Mouse (Mus musculus) intestine, embryonic 15.5 days (tissue): Measurements from ENCODE around the gene BC028528. TPM values are rescaled to one million over a fixed set of nuclear protein-coding genes. Genes with fewer than 3 reads are reported as not detected.

Source experiments
- ATAC-seq: fragments of 200-750 bp; cut with Nextera tagmentation; 2 replicates; pipeline ENCODE4 v1.8.0; 2017; ENCODE audit warnings: moderate TSS enrichment, moderate library complexity
- H3K27ac ChIP-seq: fragments of 300-500 bp; sonication (generic); 2 replicates; pipeline ENCODE4 v1.5.1; 2015; ENCODE audit warnings: mild to moderate bottlenecking, inconsistent platforms
- H3K27me3 ChIP-seq: fragments of 300-500 bp; sonication (generic); replicated peaks from 2 replicates; pipeline ENCODE4 v1.6.1; 2015; ENCODE audit warnings: inconsistent platforms
- H3K36me3 ChIP-seq: fragments of 300-500 bp; sonication (generic); 2 replicates; pipeline ENCODE4 v1.6.1; 2015; ENCODE audit warnings: inconsistent platforms
- H3K4me1 ChIP-seq: fragments of 300-500 bp; sonication (generic); replicated peaks from 2 replicates; pipeline ENCODE4 v1.6.1; 2015; ENCODE audit warnings: inconsistent platforms
- H3K4me2 ChIP-seq: fragments of 300-500 bp; sonication (generic); replicated peaks from 2 replicates; pipeline ENCODE4 v1.6.1; 2015; ENCODE audit warnings: mild to moderate bottlenecking, inconsistent platforms
- H3K4me3 ChIP-seq: fragments of 300-500 bp; sonication (generic); replicated peaks from 2 replicates; pipeline ENCODE4 v1.5.1; 2015; ENCODE audit warnings: inconsistent platforms
- H3K9ac ChIP-seq: fragments of 300-500 bp; sonication (generic); 2 replicates; pipeline ENCODE4 v1.6.1; 2015; ENCODE audit warnings: inconsistent platforms
- H3K9me3 ChIP-seq: fragments of 300-500 bp; sonication (generic); 2 replicates; pipeline ENCODE4 v1.6.1; 2016; ENCODE audit warnings: inconsistent platforms
- WGBS: fragments of 180-500 bp; shearing (Covaris S2); methylation state at CpG from one replicate; pipeline ENCODE4 v1.1.7; 2015; 5-methylcytosine and 5-hydroxymethylcytosine counted together
- polyA plus RNA-seq: library from polyadenylated mRNA; unstranded; fragments of >200 nt; fragmentation: Nextera tagmentation; extraction: Ambion mirVana; gene quantifications from 2 replicates; pipeline ENCODE4 v1.2.1, GENCODE M21; 2015

Gene BC028528
- polyA plus RNA-seq: 21.3 and 22.9 TPM in 2 replicates

DNA sequence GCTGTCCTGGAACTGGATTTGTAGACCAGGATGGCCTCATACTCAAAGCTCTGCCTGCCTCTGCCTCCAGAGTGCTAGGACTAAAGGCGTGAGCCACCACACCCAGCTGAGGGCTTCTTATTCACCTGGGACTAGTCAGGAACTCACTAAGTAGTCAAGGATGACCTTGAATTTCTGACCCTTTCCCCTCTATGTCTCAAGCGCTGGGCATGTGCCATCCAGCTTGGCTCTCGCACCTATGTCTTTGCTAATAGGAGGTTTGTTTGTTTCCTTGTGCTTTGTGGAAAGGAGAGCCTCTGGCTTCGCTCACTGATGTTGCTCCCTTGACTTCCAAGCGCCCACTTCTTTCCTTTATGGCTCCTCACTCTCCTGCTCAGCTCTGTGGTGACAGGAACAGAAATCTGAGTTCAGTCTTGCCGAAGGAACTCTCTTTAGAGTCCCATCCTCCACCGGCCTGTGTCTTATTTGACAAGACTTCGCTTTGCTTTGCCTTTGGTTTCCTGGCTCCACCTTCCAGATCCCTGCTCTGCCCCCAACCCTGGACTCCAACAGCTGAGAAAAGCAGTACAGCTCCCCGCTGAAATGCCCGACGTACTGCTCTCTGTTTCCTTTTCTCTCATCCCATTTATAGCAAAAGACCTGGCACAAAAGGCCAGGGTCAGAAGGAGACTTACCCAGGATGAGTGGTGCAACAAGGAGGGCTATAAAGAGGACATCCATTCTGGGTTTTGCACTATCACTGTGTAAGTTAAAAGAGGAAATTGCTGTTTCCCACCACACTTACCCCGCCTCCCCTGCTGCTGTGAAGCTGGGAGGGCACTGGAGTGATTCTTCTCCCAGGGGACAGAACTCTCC, at the start of gene BC028528:
Gene BC028528 (minus strand): TSS at position 795 of the 855 bp plus-strand sequence.
- no peaks in the 10 kb centered on the region for H3K36me3 ChIP-seq
- H3K4me1 ChIP-seq: peaks cover 21% of the 10 kb centered on the region
- H3K4me3 ChIP-seq: peak within 1 kb of the TSS; percentile 33
- peak within 1 kb of the TSS; percentile 56 for H3K4me2 ChIP-seq
- WGBS: 19% methylated on average over 12 of the region's 12 CpGs
- ATAC-seq: no peak
- no peaks in the 10 kb centered on the region for H3K27me3 ChIP-seq
- H3K27ac ChIP-seq: peak within 1 kb of the TSS; percentile 88
- H3K9me3 ChIP-seq: no peaks in the 10 kb centered on the region
- peak within 1 kb of the TSS; percentile 35 for H3K9ac ChIP-seq

GRCm38 (mm10) chr3:95938835-95939234, 47.0 kb upstream of the BC028528 start:
- Histone ChIP-seq H3K4me1 (no peaks in the 10 kb centered on the region), H3K27ac (no peak overlapping the region), H3K9me3 (no peaks in the 10 kb centered on the region), H3K27me3 (no peaks in the 10 kb centered on the region), H3K9ac (no peak overlapping the region), H3K36me3 (peaks cover 60% of the 10 kb centered on the region), H3K4me2 (no peak overlapping the region), H3K4me3 (no peak overlapping the region)
- 94% methylated on average over 15 of the region's 15 CpGs for WGBS
- no peak for ATAC-seq

GRCm38 (mm10) chr3:95938217-95938616, 46.4 kb upstream of the BC028528 start:
- no peak overlapping the region for H3K9ac ChIP-seq
- peaks cover 65% of the 10 kb centered on the region for H3K36me3 ChIP-seq
- ATAC-seq: no peak
- H3K27ac ChIP-seq: no peak overlapping the region
- H3K4me3 ChIP-seq: no peak overlapping the region
- 95% methylated on average over 8 of the region's 8 CpGs for WGBS
- no peaks in the 10 kb centered on the region for H3K9me3 ChIP-seq
- no peaks in the 10 kb centered on the region for H3K27me3 ChIP-seq
- H3K4me1 ChIP-seq: no peaks in the 10 kb centered on the region
- no peak overlapping the region for H3K4me2 ChIP-seq

DNA sequence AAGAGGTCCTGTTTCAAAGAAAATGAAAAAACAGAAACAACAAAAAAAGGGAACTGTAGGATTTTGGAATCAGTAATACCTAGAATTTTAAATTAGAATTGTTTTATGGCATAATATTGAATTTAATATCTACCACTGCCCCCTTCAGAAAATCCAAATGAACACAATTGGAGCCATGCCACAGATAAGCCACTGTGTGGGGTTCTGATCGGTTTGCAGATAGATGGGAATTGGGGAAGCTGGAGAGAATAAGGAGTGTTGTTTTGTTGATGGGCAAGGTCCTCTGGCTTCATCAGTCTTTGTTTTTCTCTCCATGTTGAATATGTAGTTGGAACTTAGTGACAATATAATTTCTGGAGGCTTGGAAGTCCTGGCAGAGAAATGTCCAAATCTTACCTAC, 42.6 kb upstream of the BC028528 start:
- 91% methylated on average over 1 of the region's 1 CpGs for WGBS
- Histone ChIP-seq H3K4me2 (no peak overlapping the region), H3K36me3 (peaks cover 50% of the 10 kb centered on the region), H3K27me3 (no peaks in the 10 kb centered on the region), H3K4me3 (no peak overlapping the region), H3K9me3 (no peaks in the 10 kb centered on the region), H3K27ac (no peak overlapping the region), H3K4me1 (0 out of 2 replicates have a peak, but pooled peaks cover 9% of the 10 kb centered on the region), H3K9ac (no peak overlapping the region)
- no peak for ATAC-seq

- Histone ChIP-seq H3K9ac (no peak overlapping the region), H3K4me3 (no peak overlapping the region), H3K9me3 (no peaks in the 10 kb centered on the region), H3K36me3 (peaks cover 38% of the 10 kb centered on the region), H3K4me1 (0 out of 2 replicates have a peak, but pooled peaks cover 9% of the 10 kb centered on the region), H3K4me2 (no peak overlapping the region), H3K27me3 (no peaks in the 10 kb centered on the region), H3K27ac (no peak overlapping the region)
- no peak for ATAC-seq
- 94% methylated on average over 7 of the region's 7 CpGs for WGBS
Observed at GRCm38 (mm10) chr3:95933111-95933750, 41.4 kb upstream of the BC028528 start.

- no peak for ATAC-seq
Observed at GRCm38 (mm10) chr3:95932566-95932965, 40.8 kb upstream of the BC028528 start.

GRCm38 (mm10) chr3:95932157-95932556, 40.4 kb upstream of the BC028528 start:
- WGBS: 65% methylated on average over 1 of the region's 1 CpGs
- no peak overlapping the region for H3K27ac ChIP-seq
- H3K9ac ChIP-seq: no peak overlapping the region
- no peak for ATAC-seq
- H3K4me3 ChIP-seq: no peak overlapping the region
- peaks cover 27% of the 10 kb centered on the region for H3K36me3 ChIP-seq
- H3K9me3 ChIP-seq: no peaks in the 10 kb centered on the region
- H3K4me1 ChIP-seq: 0 out of 2 replicates have a peak, but pooled peaks cover 9% of the 10 kb centered on the region
- H3K4me2 ChIP-seq: no peak overlapping the region
- no peaks in the 10 kb centered on the region for H3K27me3 ChIP-seq

More at GRCm38 (mm10) chr3:95932566-95932965, 40.8 kb upstream of the BC028528 start:
- Histone ChIP-seq H3K9ac (no peak overlapping the region), H3K27ac (no peak overlapping the region), H3K4me2 (no peak overlapping the region), H3K36me3 (peaks cover 31% of the 10 kb centered on the region), H3K4me3 (no peak overlapping the region), H3K4me1 (0 out of 2 replicates have a peak, but pooled peaks cover 9% of the 10 kb centered on the region), H3K9me3 (no peaks in the 10 kb centered on the region), H3K27me3 (no peaks in the 10 kb centered on the region)
- WGBS: 88% methylated on average over 7 of the region's 7 CpGs

- ATAC-seq: no peak
- Histone ChIP-seq H3K4me2 (no peak overlapping the region), H3K27me3 (no peaks in the 10 kb centered on the region), H3K9me3 (no peaks in the 10 kb centered on the region), H3K9ac (no peak overlapping the region), H3K4me3 (no peak overlapping the region), H3K4me1 (0 out of 2 replicates have a peak, but pooled peaks cover 9% of the 10 kb centered on the region), H3K27ac (no peak overlapping the region), H3K36me3 (peaks cover 20% of the 10 kb centered on the region)
- 91% methylated on average over 1 of the region's 1 CpGs for WGBS
Observed at GRCm38 (mm10) chr3:95931471-95931870, 39.7 kb upstream of the BC028528 start.

DNA sequence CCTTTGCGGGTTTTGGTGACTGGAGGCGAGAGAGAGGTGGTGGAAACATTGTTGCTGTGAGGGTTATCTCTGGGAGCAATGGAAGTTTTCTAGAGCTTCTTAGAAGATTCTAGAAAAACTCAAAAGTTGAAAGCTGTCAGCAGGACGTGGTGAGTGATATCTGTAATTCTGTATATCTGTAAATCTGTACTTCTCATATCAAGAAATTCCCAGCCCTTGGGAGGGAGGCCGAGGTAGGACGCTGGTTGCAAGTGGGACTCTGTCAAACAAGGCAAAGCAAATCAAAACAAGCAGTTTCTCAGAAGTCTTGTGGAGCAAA, 38.6 kb upstream of the BC028528 start:
- WGBS: 0% methylated on average over 5 of the region's 5 CpGs
- Histone ChIP-seq H3K36me3 (peaks cover 18% of the 10 kb centered on the region), H3K27ac (peak overlapping the region; percentile 90), H3K4me3 (peak overlapping the region; percentile 97), H3K9me3 (no peaks in the 10 kb centered on the region), H3K9ac (peak overlapping the region; percentile 99), H3K4me1 (0 out of 2 replicates have a peak, but pooled peaks cover 9% of the 10 kb centered on the region), H3K27me3 (no peaks in the 10 kb centered on the region), H3K4me2 (peak overlapping the region; percentile 74)
- no peak for ATAC-seq

- under 1% methylated on average over 105 of the region's 105 CpGs for WGBS
- no peaks in the 10 kb centered on the region for H3K27me3 ChIP-seq
- H3K9ac ChIP-seq: peak overlapping the region; percentile 99
- H3K4me1 ChIP-seq: 0 out of 2 replicates have a peak, but pooled peaks cover 9% of the 10 kb centered on the region
- peak overlapping the region; percentile 74 for H3K4me2 ChIP-seq
- peak; percentile 41 for ATAC-seq
- peak overlapping the region; percentile 97 for H3K4me3 ChIP-seq
- H3K9me3 ChIP-seq: no peaks in the 10 kb centered on the region
- peak overlapping the region; percentile 90 for H3K27ac ChIP-seq
- peaks cover 15% of the 10 kb centered on the region for H3K36me3 ChIP-seq
Observed at GRCm38 (mm10) chr3:95929581-95930470, 38.0 kb upstream of the BC028528 start.

- 0 out of 2 replicates have a peak, but pooled peaks cover 9% of the 10 kb centered on the region for H3K4me1 ChIP-seq
- H3K36me3 ChIP-seq: peaks cover 6% of the 10 kb centered on the region
- no peaks in the 10 kb centered on the region for H3K27me3 ChIP-seq
- WGBS: under 1% methylated on average over 49 of the region's 49 CpGs
- peak within 1 kb of the TSS; percentile 97 for H3K4me3 ChIP-seq
- H3K9ac ChIP-seq: peak within 1 kb of the TSS; percentile 99
- H3K9me3 ChIP-seq: no peaks in the 10 kb centered on the region
- peak within 1 kb of the TSS; percentile 90 for H3K27ac ChIP-seq
- H3K4me2 ChIP-seq: peak within 1 kb of the TSS; percentile 74
- ATAC-seq: peak; percentile 100
Observed at GRCm38 (mm10) chr3:95928658-95929503, 37.1 kb upstream of the BC028528 start, which contains the start of gene Anp32e. TSS of gene Anp32e (plus strand) at chr3:95929246.
